Mouse (Mus musculus): ENCODE data around the gene Scimp. TPM values are rescaled to one million over a fixed set of nuclear protein-coding genes. Genes with fewer than 3 reads are reported as not detected.

Scimp gene
- not detected for polyA plus RNA-seq (2015; fragmentation: Illumina TruSeq; extraction: RNeasy Lipid Tissue Mini Kit (QIAGEN cat#74804); ENCODE audit: low read depth, low replicate concordance)

DNA sequence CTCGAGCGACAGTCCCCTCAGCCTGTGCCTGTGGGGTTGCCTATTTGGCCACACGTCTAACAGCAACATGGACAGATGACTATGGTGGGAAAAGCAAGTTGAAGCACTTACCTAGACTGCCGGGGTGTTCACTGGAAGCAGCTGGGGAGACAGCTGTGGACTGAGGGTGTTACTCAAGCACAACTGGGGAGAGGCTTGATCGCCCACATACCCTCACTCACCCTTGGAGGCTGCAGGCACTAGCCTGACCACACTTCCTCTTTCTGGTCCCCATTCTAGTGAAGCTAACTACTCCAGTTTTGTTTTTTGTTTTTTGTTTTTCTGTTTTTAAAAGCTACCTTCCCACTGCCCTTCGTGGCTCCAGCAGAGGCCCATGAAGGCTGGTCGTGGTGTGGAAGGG, at the start of gene Scimp:
Scimp (minus strand) TSS at position 222 of the 400 bp plus-strand sequence.

DNA sequence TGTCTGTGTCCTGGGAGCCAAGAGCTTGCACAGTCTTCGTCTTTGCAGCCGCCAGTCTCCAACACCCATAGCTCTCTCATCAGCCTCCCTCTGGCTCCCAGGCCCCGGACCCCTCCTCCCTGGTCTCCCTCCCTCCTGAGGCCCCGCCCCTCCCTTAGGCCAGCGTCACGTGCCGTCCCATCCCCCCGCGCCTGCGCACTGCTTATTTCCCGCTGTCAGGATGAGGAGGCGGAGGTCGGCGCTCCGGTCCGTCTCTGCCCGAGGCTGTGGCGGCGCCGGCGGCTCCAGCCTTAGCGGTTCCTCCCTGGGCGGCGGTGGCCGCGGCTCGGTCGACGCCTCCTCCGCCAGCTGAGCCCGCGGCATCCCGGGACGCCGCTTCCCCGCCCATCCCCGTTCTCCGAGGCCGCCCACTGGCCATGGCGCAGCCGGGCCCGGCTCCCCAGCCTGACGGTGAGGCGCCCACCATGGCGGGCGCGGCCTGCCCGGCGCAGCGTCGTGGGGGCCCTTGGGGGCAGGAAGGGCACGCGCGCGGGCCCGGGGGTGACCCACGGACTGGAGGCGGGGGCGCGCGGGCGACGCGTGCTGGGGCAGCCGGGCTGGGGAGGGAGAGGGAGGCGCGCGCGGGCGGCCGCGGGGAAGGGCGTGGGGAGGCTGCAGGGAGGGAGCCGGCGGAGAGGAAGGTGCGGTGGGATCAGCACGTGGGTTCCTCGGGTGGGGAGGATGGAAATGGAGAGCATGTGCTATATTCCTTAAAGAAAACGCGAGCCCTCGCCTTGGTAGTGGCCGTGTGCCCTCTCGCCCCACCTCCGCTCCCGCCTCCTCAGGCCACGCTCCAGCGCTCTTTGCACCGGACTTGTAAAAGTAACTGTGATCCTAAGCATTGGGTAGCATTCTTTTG, 32.4 kb upstream of the Scimp start, which contains the start of gene Rabep1:
Rabep1 (plus strand) TSS at position 220 of the 898 bp plus-strand sequence.

DNA sequence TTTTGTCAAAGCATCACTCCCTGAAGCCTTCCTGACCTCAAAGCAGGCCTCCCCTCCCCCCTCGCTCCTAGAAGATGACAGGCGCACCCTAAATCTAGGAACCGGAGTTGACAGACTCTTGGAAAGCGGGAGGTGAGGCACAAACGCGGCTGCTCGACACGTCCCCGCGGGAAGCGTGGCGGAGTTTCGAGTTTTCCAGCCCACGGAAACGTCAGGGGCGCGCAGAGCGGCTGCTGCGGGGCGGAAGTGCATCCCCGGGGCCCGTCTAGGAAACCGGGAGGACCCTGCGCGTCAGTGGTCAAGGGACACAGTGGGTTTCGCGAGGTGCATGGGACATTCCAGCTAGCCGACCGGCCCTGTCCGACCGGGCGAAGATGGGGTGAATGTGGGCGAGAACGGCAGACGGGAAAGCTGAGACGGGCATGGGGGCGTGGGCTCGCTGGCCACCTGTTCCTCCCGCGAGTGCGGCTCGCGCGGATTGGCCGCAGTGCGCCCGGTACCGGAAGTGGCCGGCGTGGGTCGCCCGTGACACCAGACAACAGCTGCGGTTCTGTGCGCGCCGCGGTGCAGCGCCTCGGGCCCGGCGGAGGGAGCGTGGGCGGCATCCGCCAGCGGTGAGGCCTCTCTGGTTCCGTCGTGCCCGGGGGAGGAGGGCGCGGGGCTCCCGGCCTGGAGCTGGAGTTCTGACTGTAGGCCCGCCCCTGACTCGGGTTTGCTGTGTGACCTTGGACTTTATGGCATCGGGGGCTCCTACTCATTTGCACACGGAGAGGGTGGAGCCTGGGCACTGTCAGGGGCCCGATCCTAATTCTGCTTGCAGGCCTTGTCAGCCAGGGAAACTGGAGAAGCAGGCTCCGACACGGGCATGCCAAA, 48.2 kb downstream of the Scimp start, which contains the start of gene Zfp3:
Zfp3 (plus strand) TSS at position 274 of the 873 bp plus-strand sequence.

Other genes starting within 250 kb of the Scimp start
- 199 TPM for gene Mink1, start 249.7 kb downstream of the Scimp start, polyA plus RNA-seq (2015; fragmentation: Illumina TruSeq; extraction: RNeasy Lipid Tissue Mini Kit (QIAGEN cat#74804); ENCODE audit: low read depth, low replicate concordance)
- gene 4930544D05Rik, start 196.7 kb downstream of the Scimp start, polyA plus RNA-seq (2015; fragmentation: Illumina TruSeq; extraction: RNeasy Lipid Tissue Mini Kit (QIAGEN cat#74804); ENCODE audit: low read depth, low replicate concordance) = not detected
- gene Chrne, start 193.4 kb downstream of the Scimp start, polyA plus RNA-seq (2015; fragmentation: Illumina TruSeq; extraction: RNeasy Lipid Tissue Mini Kit (QIAGEN cat#74804); ENCODE audit: low read depth, low replicate concordance) = not detected
- gene Gp1ba, start 173.5 kb downstream of the Scimp start, polyA plus RNA-seq (2015; fragmentation: Illumina TruSeq; extraction: RNeasy Lipid Tissue Mini Kit (QIAGEN cat#74804); ENCODE audit: low read depth, low replicate concordance) = not detected
- gene Rnf167, start 165.4 kb downstream of the Scimp start, polyA plus RNA-seq (2015; fragmentation: Illumina TruSeq; extraction: RNeasy Lipid Tissue Mini Kit (QIAGEN cat#74804); ENCODE audit: low read depth, low replicate concordance) = 88.6 TPM
- gene Slc25a11, start 165.1 kb downstream of the Scimp start, polyA plus RNA-seq (2015; fragmentation: Illumina TruSeq; extraction: RNeasy Lipid Tissue Mini Kit (QIAGEN cat#74804); ENCODE audit: low read depth, low replicate concordance) = 157 TPM
- gene Pfn1, start 157.9 kb downstream of the Scimp start, polyA plus RNA-seq (2015; fragmentation: Illumina TruSeq; extraction: RNeasy Lipid Tissue Mini Kit (QIAGEN cat#74804); ENCODE audit: low read depth, low replicate concordance) = 242 TPM
- gene Eno3, start 155.4 kb downstream of the Scimp start, polyA plus RNA-seq (2015; fragmentation: Illumina TruSeq; extraction: RNeasy Lipid Tissue Mini Kit (QIAGEN cat#74804); ENCODE audit: low read depth, low replicate concordance) = 11.5 TPM
- 82.8 TPM for gene Spag7, start 143.2 kb downstream of the Scimp start, polyA plus RNA-seq (2015; fragmentation: Illumina TruSeq; extraction: RNeasy Lipid Tissue Mini Kit (QIAGEN cat#74804); ENCODE audit: low read depth, low replicate concordance)
- gene Camta2, start 124.5 kb downstream of the Scimp start, polyA plus RNA-seq (2015; fragmentation: Illumina TruSeq; extraction: RNeasy Lipid Tissue Mini Kit (QIAGEN cat#74804); ENCODE audit: low read depth, low replicate concordance) = 127 TPM
- 2.6 TPM for gene Inca1, start 112.4 kb downstream of the Scimp start, polyA plus RNA-seq (2015; fragmentation: Illumina TruSeq; extraction: RNeasy Lipid Tissue Mini Kit (QIAGEN cat#74804); ENCODE audit: low read depth, low replicate concordance)
- 51.5 TPM for gene Kif1c, start 112.0 kb downstream of the Scimp start, polyA plus RNA-seq (2015; fragmentation: Illumina TruSeq; extraction: RNeasy Lipid Tissue Mini Kit (QIAGEN cat#74804); ENCODE audit: low read depth, low replicate concordance)
- 16.0 TPM for gene Zfp3, start 48.4 kb downstream of the Scimp start, polyA plus RNA-seq (2015; fragmentation: Illumina TruSeq; extraction: RNeasy Lipid Tissue Mini Kit (QIAGEN cat#74804); ENCODE audit: low read depth, low replicate concordance)
- gene Rabep1, start 32.2 kb upstream of the Scimp start, polyA plus RNA-seq (2015; fragmentation: Illumina TruSeq; extraction: RNeasy Lipid Tissue Mini Kit (QIAGEN cat#74804); ENCODE audit: low read depth, low replicate concordance) = 62.1 TPM
- 67.1 TPM for gene Nup88, start 157.4 kb upstream of the Scimp start, polyA plus RNA-seq (2015; fragmentation: Illumina TruSeq; extraction: RNeasy Lipid Tissue Mini Kit (QIAGEN cat#74804); ENCODE audit: low read depth, low replicate concordance)
- gene Rpain, start 157.6 kb upstream of the Scimp start, polyA plus RNA-seq (2015; fragmentation: Illumina TruSeq; extraction: RNeasy Lipid Tissue Mini Kit (QIAGEN cat#74804); ENCODE audit: low read depth, low replicate concordance) = 54.1 TPM
- gene C1qbp, start 170.4 kb upstream of the Scimp start, polyA plus RNA-seq (2015; fragmentation: Illumina TruSeq; extraction: RNeasy Lipid Tissue Mini Kit (QIAGEN cat#74804); ENCODE audit: low read depth, low replicate concordance) = 114 TPM
- 23.6 TPM for gene Dhx33, start 191.9 kb upstream of the Scimp start, polyA plus RNA-seq (2015; fragmentation: Illumina TruSeq; extraction: RNeasy Lipid Tissue Mini Kit (QIAGEN cat#74804); ENCODE audit: low read depth, low replicate concordance)
- 21.3 TPM for gene Mis12, start 207.0 kb upstream of the Scimp start, polyA plus RNA-seq (2015; fragmentation: Illumina TruSeq; extraction: RNeasy Lipid Tissue Mini Kit (QIAGEN cat#74804); ENCODE audit: low read depth, low replicate concordance)
- 20.6 TPM for gene Derl2, start 207.3 kb upstream of the Scimp start, polyA plus RNA-seq (2015; fragmentation: Illumina TruSeq; extraction: RNeasy Lipid Tissue Mini Kit (QIAGEN cat#74804); ENCODE audit: low read depth, low replicate concordance)
- gene 6330403K07Rik, start 220.9 kb upstream of the Scimp start, polyA plus RNA-seq (2015; fragmentation: Illumina TruSeq; extraction: RNeasy Lipid Tissue Mini Kit (QIAGEN cat#74804); ENCODE audit: low read depth, low replicate concordance) = 417 TPM